Mouse (Mus musculus) G1E-ER4 (cell line): ENCODE measurements around the gene Zfp951. TPM values are rescaled to one million over a fixed set of nuclear protein-coding genes. Genes with fewer than 3 reads are reported as not detected.
"Not testable (repeated sequence)": the region's sequence is repeated elsewhere in the genome, so short reads cannot be mapped to it uniquely, and the experiment has no call there.

ENCODE experiments used
- GATA1 ChIP-seq: IDR thresholded peaks from one replicate; pipeline ENCODE4 v1.8.0; 2012; ENCODE audit warnings: low read length, inconsistent platforms
- polyA plus RNA-seq: library from polyadenylated mRNA; stranded (reverse); fragments of >175 nt; gene quantifications from 2 replicates; pipeline ENCODE4 v1.2.3, GENCODE M21; 2012

The Zfp951 gene
- polyA plus RNA-seq, result not detected in 2 replicates

- not testable (repeated sequence) for TF ChIP-seq GATA1
Observed at GRCm38 (mm10) chr5:104859962-104860525, at the start of gene Zfp951. Gene Zfp951, minus strand, starts transcription at chr5:104860070.

- no peak for TF ChIP-seq GATA1
Observed at GRCm38 (mm10) chr5:104833330-104833729, 26.5 kb downstream of the Zfp951 start.

GRCm38 (mm10) chr5:104829611-104830010 is 30.3 kb downstream of the Zfp951 start:
- no peak for TF ChIP-seq GATA1

Other genes starting within 250 kb of the Zfp951 start
- not detected in 2 replicates for gene Abcg3, start 122.6 kb upstream of the Zfp951 start, polyA plus RNA-seq